Mouse (Mus musculus) gastrocnemius, postnatal 4 days (tissue): ENCODE results near the gene Gucd1. TPM values are rescaled to one million over a fixed set of nuclear protein-coding genes. Genes with fewer than 3 reads are reported as not detected.

Experiments
- DNase-seq, 2 experiments: peaks; one replicate each; pipeline ENCODE4 v3.0.0; 2021 to 2022; ENCODE audit warnings: low spot score in 2 of 2, mixed read lengths in 2 of 2
- total RNA-seq, 2 experiments: library from RNA; stranded (reverse); gene quantifications; 2 replicates each; pipeline ENCODE4 v1.2.3; 2021

Gucd1 gene
- total RNA-seq, 2 experiments from 2014 or later: 39.5 to 39.9 TPM

- DNase-seq: no peak
These were observed 189.5 kb downstream of the Gucd1 start for GRCm38 (mm10) chr10:75328201-75328704.

GRCm38 (mm10) chr10:75327081-75327480 is 190.7 kb downstream of the Gucd1 start:
- no peak for DNase-seq

GRCm38 (mm10) chr10:75326553-75326952 is 191.2 kb downstream of the Gucd1 start:
- no peak for DNase-seq

GRCm38 (mm10) chr10:75325821-75326220 is 192.0 kb downstream of the Gucd1 start:
- no peak for DNase-seq

GRCm38 (mm10) chr10:75324391-75324790 is 193.4 kb downstream of the Gucd1 start:
- no peak for DNase-seq

GRCm38 (mm10) chr10:75323986-75324385 is 193.8 kb downstream of the Gucd1 start:
- DNase-seq: no peak

- no peak for DNase-seq
These were observed 194.8 kb downstream of the Gucd1 start for GRCm38 (mm10) chr10:75322966-75323365.

- no peak for DNase-seq
These were observed 197.5 kb downstream of the Gucd1 start for GRCm38 (mm10) chr10:75320321-75320720.

- DNase-seq: no peak
These were observed 199.6 kb downstream of the Gucd1 start for GRCm38 (mm10) chr10:75318206-75318605.

GRCm38 (mm10) chr10:75316908-75317761 is 200.6 kb downstream of the Gucd1 start:
- peak; percentile 57 to 75 for DNase-seq

- DNase-seq: no peak
These were observed 201.1 kb downstream of the Gucd1 start, which contains the start of gene Adora2a for GRCm38 (mm10) chr10:75316872-75316907. TSS of gene Adora2a (plus strand) at chr10:75316877.

- no peak for DNase-seq
These were observed 201.3 kb downstream of the Gucd1 start for GRCm38 (mm10) chr10:75316472-75316871.

GRCm38 (mm10) chr10:75315756-75316155 is 202.0 kb downstream of the Gucd1 start:
- no peak for DNase-seq

GRCm38 (mm10) chr10:75314190-75314980 is 203.4 kb downstream of the Gucd1 start:
- DNase-seq: no peak

GRCm38 (mm10) chr10:75312361-75312760 is 205.4 kb downstream of the Gucd1 start:
- DNase-seq: no peak

- no peak for DNase-seq
These were observed 210.6 kb downstream of the Gucd1 start for GRCm38 (mm10) chr10:75307130-75307529.

- DNase-seq: no peak
These were observed 213.4 kb downstream of the Gucd1 start for GRCm38 (mm10) chr10:75304413-75304812.

- DNase-seq: no peak
These were observed 213.7 kb downstream of the Gucd1 start for GRCm38 (mm10) chr10:75304049-75304405.

- DNase-seq: no peak
These were observed 214.3 kb downstream of the Gucd1 start for GRCm38 (mm10) chr10:75303324-75304048.

GRCm38 (mm10) chr10:75302536-75302935 is 215.2 kb downstream of the Gucd1 start:
- DNase-seq: no peak

GRCm38 (mm10) chr10:75301937-75302336 is 215.8 kb downstream of the Gucd1 start:
- no peak for DNase-seq

GRCm38 (mm10) chr10:75301195-75301806 is 216.5 kb downstream of the Gucd1 start:
- no peak for DNase-seq
